Mouse (Mus musculus): ENCODE results near the gene Cbx7. TPM values are rescaled to one million over a fixed set of nuclear protein-coding genes. Genes with fewer than 3 reads are reported as not detected.
"Not testable (repeated sequence)": the region's sequence is repeated elsewhere in the genome, so short reads cannot be mapped to it uniquely, and the experiment has no call there.

The Cbx7 gene
- total RNA-seq, 2 experiments from 2014 or later = 12.8 to 15.1 TPM

DNA sequence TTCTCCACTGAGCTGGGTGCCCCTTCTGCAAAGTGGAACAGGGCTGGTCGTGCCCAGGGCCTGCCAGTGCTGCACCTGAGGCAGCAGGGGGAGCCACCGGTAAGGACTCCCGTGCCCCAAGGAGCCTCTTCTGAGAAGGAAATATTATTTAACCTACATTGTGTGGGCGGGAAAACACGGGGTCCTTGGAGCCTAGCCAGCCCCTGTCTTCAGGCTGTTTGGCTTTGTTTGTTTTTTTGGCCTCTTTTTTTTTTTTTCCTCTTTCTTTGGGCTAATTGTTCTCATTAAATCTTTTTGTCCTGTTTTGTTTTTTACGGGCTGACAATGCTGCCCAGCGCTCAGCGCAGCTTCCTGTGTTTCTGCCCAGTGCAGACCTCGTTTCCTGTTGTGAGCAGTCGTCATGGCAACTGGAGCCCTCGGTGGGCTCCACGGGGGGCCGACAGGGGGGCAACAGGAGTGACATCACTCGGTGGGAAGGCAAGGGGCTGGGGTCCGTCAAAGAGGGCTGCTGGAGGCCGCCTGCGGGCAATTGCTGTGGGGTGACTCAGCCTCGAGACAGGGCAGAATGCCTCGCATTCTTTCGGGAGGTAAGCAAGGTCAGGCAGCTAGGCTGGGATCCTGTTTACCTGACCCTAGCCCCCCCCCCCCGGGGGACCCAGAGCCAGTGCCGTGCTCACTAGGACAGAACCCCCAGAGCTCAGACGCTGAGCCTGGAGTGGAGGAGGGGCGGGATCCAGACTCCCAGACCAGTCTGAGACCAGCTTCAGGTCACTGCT lies 20.5 kb downstream of the Cbx7 start:
- DNase-seq (ENCODE audit: low spot score in 2 of 2) = no peak

- DNase-seq (ENCODE audit: low spot score in 2 of 2) = no peak
Observed at GRCm38 (mm10) chr15:79947681-79948080, 23.2 kb downstream of the Cbx7 start.

GRCm38 (mm10) chr15:79946790-79947189 lies 24.1 kb downstream of the Cbx7 start:
- no peak for DNase-seq (ENCODE audit: low spot score in 2 of 2)

- DNase-seq (ENCODE audit: low spot score in 2 of 2) = peak; percentile 85 to 90
Observed at GRCm38 (mm10) chr15:79946022-79946421, 24.9 kb downstream of the Cbx7 start.

DNA sequence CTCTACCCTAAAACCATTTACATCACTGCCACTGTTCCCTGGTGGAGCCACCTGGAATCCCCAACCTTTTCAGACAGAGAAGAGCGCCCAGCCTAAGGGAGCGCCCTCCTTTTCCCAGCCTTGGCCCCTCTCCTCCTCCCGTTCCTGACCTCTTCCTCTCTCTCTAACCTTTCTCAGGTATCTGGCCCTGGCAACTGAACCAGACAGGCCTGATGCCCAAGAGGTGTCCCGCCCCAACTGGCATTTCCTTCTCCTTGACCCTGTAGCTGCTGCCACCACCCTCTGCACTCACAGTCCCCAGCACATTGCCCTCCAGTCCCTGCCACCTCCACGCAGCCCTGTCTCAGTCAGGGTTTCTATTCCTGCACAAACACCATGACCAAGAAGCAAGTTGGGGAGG lies 26.0 kb downstream of the Cbx7 start:
- no peak for DNase-seq (ENCODE audit: low spot score in 2 of 2)

GRCm38 (mm10) chr15:79943584-79943983 lies 27.3 kb downstream of the Cbx7 start:
- DNase-seq (ENCODE audit: low spot score in 2 of 2) = no peak

- no peak for DNase-seq (ENCODE audit: low spot score in 2 of 2)
Observed at GRCm38 (mm10) chr15:79942541-79942940, 28.4 kb downstream of the Cbx7 start.

DNA sequence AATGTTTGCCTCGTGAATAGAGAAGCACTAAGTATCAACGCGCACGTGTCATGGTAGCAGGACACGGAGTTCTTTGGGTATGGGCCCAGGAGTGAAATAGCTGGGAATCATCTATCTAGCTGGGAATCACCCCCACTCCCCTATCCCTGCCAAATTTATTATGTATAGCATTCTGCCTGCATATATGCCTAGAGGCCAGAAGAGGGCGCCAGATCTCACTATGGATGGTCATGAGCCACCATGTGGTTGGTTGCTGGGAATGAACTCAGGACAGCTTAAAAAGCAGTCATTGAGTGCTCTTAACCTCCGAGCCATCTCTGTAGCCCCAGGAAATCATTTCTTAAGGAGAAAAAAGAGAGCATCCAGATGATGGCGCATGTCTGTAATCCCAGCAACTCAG lies 30.0 kb downstream of the Cbx7 start:
- DNase-seq (ENCODE audit: low spot score in 2 of 2) = no peak

- no peak for DNase-seq (ENCODE audit: low spot score in 2 of 2)
Observed at GRCm38 (mm10) chr15:79939913-79940312, 31.0 kb downstream of the Cbx7 start.

GRCm38 (mm10) chr15:79939501-79939900 lies 31.4 kb downstream of the Cbx7 start:
- DNase-seq (ENCODE audit: low spot score in 2 of 2) = not testable (repeated sequence)

DNA sequence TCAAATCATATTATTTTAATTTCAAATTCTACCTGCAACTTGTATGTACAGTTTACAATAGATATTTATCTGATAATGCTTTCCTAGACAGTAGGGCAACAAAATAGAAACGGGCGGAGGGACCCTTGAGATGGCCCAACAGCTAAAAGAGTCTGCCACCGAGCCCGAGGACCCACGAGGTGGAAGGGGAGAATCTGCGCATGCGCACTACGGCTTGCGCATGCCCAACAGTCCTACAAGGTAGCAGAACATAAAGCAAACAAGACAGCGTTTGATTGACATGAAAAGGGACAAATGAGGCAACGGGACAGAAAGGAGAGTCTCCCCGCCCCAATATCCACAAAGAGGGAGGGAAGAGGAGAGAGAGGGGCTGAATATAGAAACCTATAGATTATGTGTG lies 31.9 kb downstream of the Cbx7 start:
- DNase-seq (ENCODE audit: low spot score in 2 of 2) = no peak

GRCm38 (mm10) chr15:79936374-79936751 lies 34.6 kb downstream of the Cbx7 start:
- no peak for DNase-seq (ENCODE audit: low spot score in 2 of 2)

- no peak for DNase-seq (ENCODE audit: low spot score in 2 of 2)
Observed at GRCm38 (mm10) chr15:79935654-79936373, 35.1 kb downstream of the Cbx7 start.

GRCm38 (mm10) chr15:79934776-79935175 lies 36.1 kb downstream of the Cbx7 start:
- no peak for DNase-seq (ENCODE audit: low spot score in 2 of 2)

DNA sequence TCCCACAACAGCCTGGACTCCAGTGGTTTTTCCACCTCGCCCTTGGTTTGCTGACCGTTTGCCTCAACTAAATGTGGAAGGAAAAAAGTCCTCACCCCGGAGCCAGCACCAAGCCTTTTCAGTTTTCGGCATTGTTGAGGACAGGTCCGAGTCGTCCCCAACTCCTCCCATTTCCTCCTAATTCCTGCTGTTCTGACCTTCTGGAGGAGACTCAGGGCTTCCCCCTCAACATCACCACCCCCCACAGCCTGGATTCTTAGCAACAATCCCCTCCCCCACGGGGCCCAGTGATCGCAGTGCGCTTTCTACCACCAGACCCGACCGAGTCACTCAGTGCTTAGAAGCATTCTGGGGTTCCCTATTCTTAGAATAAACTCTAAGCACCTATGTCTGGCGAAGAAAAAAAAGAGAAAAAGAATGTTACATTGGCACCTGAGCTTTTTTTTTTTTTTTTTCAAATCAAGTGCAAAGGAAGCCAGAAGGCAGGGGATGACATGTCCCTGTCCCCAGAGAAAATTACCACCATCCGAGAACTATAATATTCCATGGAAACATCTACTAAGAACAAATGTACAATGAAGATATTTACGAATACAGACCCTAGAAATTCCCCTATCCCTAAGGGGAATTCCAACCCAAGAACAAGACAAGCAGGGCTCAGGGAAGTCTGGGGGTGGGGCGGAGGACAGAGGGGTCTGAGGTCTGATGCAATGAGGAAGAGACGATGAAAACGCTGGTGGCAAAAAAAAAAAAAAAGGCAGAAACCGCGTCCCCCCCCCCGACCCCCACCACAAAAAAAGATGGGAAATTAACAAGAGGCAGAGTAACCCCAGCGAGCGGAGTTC lies 37.0 kb downstream of the Cbx7 start:
- DNase-seq (ENCODE audit: low spot score in 2 of 2) = no peak

DNA sequence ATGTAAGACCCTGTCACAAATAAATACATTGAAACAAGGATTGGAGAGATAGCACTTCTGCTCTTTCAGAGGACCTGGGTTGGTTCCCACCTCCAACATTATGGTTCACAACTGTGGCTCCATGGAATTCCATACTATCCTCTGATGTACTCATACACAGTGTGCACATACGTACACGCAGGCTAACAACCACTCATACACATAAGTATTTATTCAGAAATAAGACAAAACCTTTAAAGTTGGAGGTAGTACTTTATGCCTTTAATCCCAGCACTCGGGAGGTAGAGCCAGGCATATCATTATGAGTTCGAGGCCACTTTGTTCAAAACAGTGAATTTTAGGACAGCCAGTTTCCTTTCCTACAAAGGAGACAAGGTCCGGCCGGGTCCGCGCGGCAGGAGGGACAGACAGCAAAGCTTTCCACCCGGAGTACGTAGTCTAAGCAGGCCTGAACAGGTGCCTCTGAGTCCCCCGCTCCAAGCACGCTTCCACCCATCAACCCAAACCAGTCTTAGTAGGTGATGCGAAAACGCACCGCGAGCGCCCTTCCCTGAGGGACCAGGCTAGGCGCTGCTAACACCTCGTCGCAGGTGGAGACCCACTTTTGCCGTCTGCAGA lies 37.8 kb downstream of the Cbx7 start:
- DNase-seq (ENCODE audit: low spot score in 2 of 2) = no peak

GRCm38 (mm10) chr15:79932323-79932987 lies 38.5 kb downstream of the Cbx7 start:
- peak; percentile 82 to 90 for DNase-seq (ENCODE audit: low spot score in 2 of 2)

- DNase-seq (ENCODE audit: low spot score in 2 of 2) = no peak
Observed at GRCm38 (mm10) chr15:79931496-79932141, 39.3 kb downstream of the Cbx7 start.

DNA sequence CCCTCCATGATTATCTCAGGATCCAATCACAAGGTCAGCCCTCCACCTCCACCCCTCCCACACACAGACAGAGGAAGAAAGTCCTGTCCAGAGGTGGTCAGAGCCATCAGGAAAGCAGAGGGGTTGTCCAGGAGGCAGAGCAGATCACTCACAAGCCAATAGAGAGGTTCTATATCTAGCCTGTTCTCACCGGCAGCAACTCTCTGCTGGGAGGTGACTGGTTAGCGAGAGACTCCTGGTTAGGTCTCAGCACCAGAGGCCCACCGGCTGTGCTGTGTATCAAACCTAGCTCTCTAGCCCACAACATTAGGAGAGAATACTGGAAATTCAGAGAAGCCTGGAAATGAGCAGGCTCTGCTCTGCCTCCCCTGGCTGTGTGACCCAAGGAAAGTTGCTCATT lies 41.2 kb downstream of the Cbx7 start:
- no peak for DNase-seq (ENCODE audit: low spot score in 2 of 2)

- DNase-seq (ENCODE audit: low spot score in 2 of 2) = no peak
Observed at GRCm38 (mm10) chr15:79928736-79929135, 42.2 kb downstream of the Cbx7 start.
